Mouse (Mus musculus): Measurements from ENCODE around the gene Atp6v0a2.

The Atp6v0a2 gene

DNA sequence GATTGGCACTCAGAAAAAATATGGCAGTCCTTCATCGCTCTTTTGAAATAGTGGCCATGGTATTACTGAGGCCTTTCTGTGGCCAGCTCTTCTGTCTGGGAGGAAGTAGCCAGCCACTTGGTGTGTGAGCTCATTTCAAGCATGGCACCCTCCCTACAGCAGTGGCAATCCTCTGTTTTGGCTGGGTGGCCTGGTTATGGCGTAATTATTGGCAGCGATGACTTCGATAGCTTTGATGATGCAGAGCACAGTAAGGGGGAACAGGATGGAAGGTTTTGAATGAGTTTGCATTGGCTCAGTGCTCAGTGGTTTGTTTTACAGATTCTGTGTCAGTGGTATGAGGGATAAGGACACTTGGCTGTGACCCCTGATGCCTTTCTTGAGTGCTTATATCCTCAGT, 8.3 kb downstream of the Atp6v0a2 start:
- DNase-seq (ENCODE audit: low spot score): no peak

DNA sequence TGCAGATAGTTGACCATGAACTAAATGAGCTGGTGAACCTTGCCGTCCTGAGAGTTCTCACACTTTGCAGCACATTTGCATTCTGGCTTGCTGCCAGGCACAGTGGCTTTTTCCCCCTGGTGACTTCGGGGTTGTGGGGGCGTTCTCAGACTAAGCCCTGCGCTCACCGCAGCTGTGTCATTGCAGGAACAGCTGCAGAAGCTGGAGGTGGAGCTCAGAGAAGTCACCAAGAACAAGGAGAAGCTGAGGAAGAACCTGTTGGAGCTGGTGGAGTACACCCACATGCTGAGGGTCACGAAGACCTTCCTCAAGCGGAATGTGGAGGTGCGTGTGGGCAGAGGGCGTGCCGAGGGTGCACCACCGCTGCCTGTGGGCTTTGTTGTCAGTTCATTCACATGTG, 8.9 kb downstream of the Atp6v0a2 start:
- DNase-seq (ENCODE audit: low spot score): no peak

DNA sequence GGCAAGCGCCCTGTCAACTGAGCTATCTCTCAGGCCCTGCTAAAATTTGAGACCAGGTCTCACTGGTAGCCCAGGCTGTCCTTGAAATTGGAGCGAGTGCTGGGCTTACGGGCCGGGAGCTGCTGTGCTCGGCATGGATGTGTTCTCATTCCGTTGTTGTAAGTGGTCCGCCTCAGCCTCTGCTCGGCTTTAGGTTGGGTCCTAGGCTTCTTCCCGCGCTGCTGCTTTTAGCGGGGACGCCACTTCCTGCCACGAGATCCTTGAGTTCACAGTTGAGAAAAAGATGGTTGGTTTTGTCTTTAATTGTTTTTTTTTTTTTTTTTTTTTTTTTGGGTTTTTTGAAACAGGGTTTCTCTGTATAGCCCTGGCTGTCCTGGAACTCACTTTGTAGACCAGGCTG, 9.5 kb downstream of the Atp6v0a2 start:
- DNase-seq (ENCODE audit: low spot score): no peak

DNA sequence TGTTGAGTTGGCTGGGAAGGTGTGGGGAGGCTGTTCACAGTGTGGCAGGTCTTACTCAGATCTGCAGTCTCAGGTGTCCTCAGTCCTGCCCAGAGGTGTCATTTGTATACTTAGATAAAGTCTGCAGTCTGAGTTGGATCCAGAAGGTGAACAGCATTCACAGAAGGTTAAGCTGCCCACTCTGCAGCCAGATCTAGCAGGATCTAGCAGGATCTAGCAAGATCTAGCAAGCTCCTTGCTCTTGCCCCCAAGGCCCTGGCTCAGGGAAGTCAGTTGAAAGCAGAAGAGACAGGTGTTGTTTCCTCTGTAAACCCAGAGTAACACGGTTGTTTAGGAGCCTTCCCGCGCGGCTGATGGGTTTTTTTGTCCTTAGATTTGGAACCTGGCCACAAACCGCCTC, 85.4 kb downstream of the Atp6v0a2 start:
- no peak for DNase-seq (ENCODE audit: low spot score)

DNA sequence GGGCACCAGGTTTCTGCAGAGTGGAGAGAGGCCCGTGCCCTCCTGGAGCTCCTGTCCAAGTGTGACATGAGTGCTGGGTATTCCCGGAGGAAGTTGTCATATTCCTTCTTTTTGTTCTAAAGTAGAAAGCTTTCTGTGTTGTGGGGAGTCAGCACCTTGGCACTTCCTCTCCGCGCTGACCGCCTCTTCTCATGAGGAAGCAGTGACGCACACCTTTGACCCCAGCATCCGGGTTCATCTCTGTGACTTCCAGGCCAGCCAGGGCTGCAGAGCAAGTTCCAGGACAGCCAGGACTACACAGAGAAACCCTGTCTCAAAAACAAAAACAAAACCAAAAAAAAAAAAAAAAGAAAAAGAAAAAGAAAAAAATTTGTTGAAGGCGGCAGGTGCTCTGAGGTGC, 86.8 kb downstream of the Atp6v0a2 start:
- no peak for DNase-seq (ENCODE audit: low spot score)

DNA sequence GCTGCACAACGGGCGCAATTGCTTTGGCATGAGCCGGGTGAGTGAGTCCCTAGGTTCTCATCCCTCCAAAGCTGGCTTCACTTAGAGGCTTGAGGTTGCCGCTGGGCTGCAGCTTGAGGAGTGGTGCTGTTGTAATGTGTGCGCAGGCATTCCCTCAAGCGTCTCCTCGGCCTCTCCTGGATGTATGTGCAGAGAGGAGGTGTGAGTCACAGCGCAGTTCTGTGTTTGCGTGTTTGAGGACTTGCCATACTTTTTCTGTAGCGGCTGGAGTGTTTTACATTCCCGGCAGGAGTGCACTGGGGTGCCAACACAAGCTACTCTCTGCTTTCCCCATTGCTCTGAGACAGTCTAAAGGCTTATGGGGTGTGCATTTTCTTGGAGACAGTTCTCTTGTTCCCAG, 89.6 kb downstream of the Atp6v0a2 start:
- DNase-seq (ENCODE audit: low spot score): no peak

DNA sequence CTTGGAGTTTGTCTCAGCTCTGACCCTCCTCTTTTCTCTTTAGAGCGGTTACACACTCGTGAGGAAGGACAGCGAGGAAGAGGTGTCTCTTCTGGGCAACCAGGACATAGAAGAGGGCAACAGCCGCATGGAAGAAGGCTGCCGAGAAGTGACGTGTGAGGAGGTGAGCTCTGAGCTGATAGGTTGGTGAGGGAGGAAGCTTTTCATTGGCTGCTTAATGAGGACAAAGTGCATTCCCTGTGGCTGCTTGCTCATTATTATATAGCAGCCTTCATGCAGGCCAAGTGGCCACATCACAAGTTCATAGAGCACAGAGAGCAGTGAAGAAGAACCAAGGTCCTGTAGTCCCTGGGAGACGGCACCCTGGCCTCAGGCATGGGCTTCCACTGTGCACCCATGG, 90.0 kb downstream of the Atp6v0a2 start:
- no peak for DNase-seq (ENCODE audit: low spot score)

DNA sequence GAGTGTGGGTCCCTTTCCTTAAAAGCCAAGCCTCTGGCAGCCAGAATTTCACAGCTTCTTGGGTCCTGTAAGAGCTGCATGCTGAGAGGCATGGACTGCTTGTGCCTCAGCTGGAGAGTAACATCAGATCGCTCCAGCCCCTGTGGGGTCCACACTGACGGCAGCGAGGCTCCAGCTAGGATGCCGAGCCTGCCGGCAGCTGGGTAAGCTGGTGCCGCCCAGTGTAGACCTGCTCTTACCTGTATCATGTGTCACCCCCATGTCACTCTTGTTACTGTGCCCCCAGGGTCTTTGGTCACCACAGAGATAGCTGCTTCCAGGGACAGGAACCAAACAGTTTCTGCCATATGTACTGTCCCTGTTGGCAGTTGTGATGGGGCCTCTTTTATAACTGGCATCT, 94.7 kb downstream of the Atp6v0a2 start:
- DNase-seq (ENCODE audit: low spot score): no peak

DNA sequence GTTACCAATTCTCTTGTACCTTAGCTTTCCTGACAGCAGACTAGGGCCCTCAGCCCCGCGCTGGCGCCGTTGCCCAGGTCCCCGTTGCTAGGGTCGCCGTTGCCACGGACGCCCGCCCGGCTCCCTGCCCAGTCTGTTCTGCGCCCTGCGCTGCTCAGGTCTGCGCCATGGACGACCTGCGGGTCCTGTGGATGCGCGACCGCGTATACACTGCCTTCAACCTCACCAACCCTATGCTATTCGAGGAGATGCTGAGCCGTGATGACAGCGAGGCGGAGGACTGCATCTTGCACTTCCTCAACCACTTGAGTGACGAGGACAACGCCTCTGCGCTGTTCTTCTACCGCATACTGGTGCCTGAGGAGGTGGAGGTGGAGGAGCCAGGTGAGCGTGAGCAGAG, 96.6 kb downstream of the Atp6v0a2 start, which contains the start of gene Dnah10:
Gene Dnah10 (plus strand): TSS at position 89 of the 400 bp plus-strand sequence.
- peak; percentile 75 for DNase-seq (ENCODE audit: low spot score)

DNA sequence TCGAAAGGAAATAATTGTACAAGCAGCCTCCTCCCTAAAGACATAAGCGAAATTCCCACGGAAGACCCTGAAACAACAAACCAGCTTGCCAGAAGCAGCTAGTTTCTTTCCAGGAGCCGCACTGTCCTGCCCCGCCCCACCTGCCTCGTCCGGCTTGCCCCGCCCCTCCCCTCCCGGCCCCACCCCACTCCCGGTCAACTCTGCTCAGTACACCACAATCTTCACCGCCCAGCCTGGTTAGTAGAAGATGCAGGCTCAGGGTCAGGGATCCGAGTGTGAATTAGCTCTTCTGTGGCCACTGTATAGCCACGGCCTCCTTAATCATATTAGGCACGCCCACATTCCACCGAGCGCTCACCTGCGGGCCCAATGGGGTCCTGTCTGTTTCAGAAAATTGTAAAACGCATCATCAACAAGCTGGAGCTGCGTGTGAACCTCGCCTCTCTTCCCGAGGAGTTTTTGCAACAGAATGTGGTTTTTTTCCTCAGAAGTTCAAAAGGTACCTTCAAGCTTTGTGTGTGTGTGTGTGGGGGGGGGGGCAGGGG, 101.4 kb downstream of the Atp6v0a2 start:
- DNase-seq (ENCODE audit: low spot score): peak; percentile 17

DNA sequence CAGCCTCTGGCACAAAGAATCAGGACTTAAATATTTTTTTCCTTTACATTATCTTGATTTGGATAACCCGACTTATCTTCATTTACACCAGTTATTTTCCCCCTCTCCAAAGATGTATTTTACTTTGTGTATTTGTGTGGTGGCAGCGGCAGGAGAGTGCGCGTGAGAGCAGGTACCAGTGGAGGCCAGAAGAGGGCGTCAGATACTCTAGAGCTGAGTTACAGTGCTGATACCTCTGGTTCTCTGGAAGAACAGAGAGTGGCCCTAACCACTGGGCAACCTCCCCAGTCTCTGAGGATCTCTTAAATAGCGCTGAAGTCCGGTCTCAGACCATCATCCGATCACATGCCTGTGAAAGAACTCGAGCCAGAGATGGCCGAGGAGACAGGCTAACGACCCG, 105.6 kb downstream of the Atp6v0a2 start:
- DNase-seq (ENCODE audit: low spot score): no peak

DNA sequence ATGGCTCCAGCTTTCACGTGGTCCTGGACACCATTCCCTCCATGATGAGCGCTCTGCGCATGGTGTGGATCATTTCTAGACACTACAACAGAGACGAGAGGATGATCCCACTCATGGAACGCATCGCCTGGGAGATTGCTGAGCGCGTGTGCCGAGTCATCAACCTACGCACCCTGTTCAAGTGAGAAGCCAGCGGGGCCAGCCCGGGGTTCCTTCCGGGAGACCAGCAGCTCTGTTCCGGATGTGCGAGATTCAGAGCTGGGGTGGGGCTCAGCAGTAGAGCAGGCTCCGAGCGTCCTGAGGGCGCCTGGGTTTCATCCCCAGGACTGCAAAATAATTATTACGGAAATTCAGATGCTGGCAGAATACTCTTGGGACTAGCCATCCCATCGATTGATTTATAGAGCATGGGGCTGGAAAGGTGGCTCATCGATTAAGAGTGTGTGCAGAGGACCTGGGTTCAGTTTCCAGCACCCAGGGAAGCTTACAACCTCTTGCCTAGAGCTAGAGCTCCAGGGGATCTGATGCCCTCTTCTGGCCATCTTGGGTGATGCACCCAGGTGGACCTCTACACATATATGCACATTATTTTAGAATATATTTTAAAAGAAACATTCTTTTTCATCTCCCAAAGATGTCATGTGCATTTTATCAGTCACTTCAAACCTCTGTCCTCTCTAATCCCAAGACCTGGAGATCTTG, 113.7 kb downstream of the Atp6v0a2 start:
- no peak for DNase-seq (ENCODE audit: low spot score)

DNA sequence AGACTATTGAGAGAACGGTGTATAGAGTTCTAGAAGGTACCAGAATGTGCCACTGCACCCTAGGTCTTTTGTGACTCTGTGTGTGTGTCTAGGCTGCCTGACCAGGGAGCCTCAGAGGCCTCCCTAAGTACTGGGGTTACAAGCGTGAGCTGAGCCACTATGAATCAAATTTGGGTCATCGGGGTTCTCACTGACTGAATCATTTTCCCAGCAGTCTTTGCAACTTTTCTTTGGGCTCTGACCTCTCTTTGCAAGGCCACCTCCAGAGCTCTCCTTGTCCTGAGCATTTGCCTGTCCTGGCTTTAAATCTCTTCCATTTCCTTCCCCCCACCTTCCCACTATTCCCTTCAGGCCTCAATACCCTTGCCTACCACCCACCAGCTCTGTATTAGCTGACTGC, 115.5 kb downstream of the Atp6v0a2 start:
- DNase-seq (ENCODE audit: low spot score): no peak

DNA sequence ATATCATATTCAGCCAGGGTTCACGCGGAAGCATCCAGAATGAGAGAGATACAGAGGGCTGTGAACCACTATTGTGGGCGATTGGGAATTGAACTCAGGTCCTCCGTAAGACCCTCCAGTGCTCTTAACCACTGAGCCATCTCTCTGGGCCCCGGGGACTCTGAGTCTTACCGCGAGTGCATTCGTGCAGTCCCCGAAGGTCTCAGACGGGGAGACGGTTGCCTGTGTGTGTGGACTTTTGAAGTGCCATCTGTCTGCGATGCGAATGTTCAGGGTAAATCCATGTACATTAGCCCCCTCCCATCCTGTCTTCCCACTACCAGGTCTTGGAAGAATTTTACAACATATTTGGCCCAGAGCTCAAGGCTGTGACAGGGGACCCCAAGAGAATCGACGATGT, 117.8 kb downstream of the Atp6v0a2 start:
- no peak for DNase-seq (ENCODE audit: low spot score)

DNA sequence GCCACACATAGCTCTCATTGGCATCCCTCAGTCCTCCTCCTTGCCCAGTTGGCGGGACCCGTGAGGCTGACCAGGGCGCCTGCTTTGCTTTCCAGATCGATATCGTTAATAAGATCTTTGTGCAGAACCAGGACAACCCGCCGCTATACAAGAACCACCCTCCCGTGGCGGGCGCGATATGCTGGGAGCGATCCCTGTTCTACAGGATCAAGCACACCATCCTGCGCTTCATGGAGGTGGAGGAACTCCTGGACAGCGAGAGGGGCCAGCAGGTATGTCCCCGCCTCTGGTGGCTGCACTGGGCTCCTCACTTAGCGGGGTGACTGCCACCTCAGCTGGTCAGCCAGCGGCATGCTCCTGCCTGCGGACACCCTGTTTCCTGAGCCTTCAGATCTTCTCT, 119.9 kb downstream of the Atp6v0a2 start:
- DNase-seq (ENCODE audit: low spot score): no peak

DNA sequence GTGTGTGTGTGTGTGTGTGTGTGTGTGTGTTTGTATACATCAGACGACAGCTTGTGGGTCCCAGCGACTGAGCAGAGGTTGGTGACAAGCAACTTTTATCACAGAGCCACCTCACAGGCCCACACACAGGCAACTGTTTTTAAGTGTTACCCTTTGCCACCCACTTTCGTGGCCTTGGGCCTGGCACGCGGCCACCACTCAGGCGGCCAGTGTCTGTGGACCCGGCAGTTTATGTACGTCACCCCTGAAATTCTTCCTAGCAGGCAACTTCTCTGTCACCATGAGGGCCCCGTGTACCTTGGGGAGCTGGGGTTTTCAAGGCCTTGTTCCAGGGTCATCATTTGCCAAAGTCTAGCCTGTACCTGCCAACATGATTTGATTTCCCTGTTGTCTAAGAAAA, 123.3 kb downstream of the Atp6v0a2 start:
- no peak for DNase-seq (ENCODE audit: low spot score)

DNA sequence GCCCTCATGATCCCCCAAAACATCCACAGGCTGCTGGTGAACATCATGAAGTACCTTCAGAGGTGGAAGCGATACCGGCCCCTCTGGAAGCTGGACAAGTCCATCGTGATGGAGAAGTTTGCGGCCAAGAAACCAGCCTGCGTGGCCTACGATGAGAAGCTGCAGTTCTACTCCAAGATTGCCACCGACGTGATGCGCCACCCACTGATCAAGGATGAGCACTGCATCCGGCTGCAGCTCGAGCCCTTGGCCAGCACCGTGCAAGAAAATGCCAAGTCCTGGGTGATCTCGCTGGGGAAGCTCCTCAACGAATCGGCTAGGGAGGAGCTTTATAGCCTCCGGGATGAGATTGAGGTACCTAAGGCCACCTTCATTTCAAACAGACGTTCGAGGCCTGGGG, 132.6 kb downstream of the Atp6v0a2 start:
- DNase-seq (ENCODE audit: low spot score): peak; percentile 12

DNA sequence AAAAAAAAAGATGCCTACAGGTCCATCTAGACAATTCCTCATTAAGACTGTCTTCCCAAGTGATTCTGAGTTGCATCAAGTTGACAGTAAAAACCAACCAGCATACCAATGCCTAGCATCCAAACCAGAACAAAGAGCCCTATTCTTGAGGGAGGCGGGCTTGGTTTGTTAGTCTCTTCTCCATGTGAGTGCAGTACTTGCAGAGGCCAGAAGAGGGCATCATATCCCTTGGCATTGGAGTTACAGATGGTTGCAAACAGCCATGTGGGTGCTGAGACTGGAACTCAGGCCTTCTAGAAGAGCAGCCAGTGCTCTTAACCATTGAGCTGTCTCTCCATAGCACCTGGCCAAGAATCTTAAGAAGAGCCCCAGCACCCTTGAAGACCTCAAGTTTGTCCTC, 133.4 kb downstream of the Atp6v0a2 start:
- DNase-seq (ENCODE audit: low spot score): no peak

Measured in retina, embryonic 14.5 days (tissue).